Mouse (Mus musculus) hindbrain, embryonic 12.5 days (tissue): ENCODE measurements around the gene Zswim7. TPM values are rescaled to one million over a fixed set of nuclear protein-coding genes. Genes with fewer than 3 reads are reported as not detected.

Source experiments
- polyA plus RNA-seq: library from polyadenylated mRNA; unstranded; fragments of >200 nt; fragmentation: Nextera tagmentation; extraction: Ambion mirVana; gene quantifications from 2 replicates; pipeline ENCODE4 v1.2.1, GENCODE M21; 2016

The Zswim7 gene
- polyA plus RNA-seq, 1 experiment from 2014 or later, result 17.1 TPM

Other genes with a start within 250 kb of the Zswim7 start
- gene Adora2b, start 32.4 kb downstream of the Zswim7 start, polyA plus RNA-seq, result 5.1 and 6.2 TPM in 2 replicates
- 33.8 and 36.1 TPM in 2 replicates for gene Ttc19, start 98 bp upstream of the Zswim7 start, polyA plus RNA-seq
- gene Pigl, start 177.1 kb upstream of the Zswim7 start, polyA plus RNA-seq, result 10.5 and 10.7 TPM in 2 replicates
- 200 and 201 TPM in 2 replicates for gene Ncor1, start 177.2 kb upstream of the Zswim7 start, polyA plus RNA-seq